Mouse (Mus musculus): ENCODE measurements around the gene Slc7a8. TPM values are rescaled to one million over a fixed set of nuclear protein-coding genes. Genes with fewer than 3 reads are reported as not detected.

The Slc7a8 gene
- polyA plus RNA-seq, 1 experiment from 2014 or later: 5.0 TPM

DNA sequence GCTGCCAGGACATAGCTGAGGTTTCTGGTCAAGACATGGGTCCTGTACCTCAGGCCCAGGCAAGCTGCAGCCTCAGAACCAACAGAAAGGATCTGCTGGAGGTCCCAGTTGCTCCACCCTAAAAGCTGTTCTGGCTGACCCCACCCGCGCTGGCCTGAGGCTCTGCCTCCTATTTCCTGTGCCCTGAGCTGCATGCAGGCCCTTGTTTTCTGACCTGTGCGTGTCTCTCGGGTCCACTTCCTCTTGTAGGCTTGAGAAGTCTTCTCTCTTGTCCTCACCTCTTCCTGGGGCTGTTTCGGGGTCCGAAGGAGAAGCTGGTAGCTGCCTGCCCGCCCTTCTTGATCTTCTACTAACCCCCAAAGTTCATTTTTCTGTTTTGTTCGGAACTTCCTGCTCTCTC is 68.9 kb downstream of the Slc7a8 start:
- no peaks in the 10 kb centered on the region for H3K9me3 ChIP-seq (ENCODE audit: control insufficient read depth, low read length)
- WGBS: 53% methylated on average over 8 of the region's 8 CpGs
- H3K4me3 ChIP-seq (ENCODE audit: control insufficient read depth in 1 of 2, insufficient read depth in 1 of 2, low read depth in 1 of 2, low read length in 2 of 2): no peak overlapping the region
- ATAC-seq (ENCODE audit: insufficient number of reproducible peaks, insufficient read depth, low FRiP score, low read depth): no peak
- H3K27ac ChIP-seq (replicated peaks in 1 of 2; ENCODE audit: control insufficient read depth in 1 of 2, insufficient read depth in 1 of 2, low read depth in 2 of 2, low read length in 2 of 2): no peak overlapping the region
- no peaks in the 10 kb centered on the region for H3K27me3 ChIP-seq (ENCODE audit: control insufficient read depth, insufficient read depth, low read length)
- peaks cover 6 to 12% of the 10 kb centered on the region in 2 experiments; a peak in 3 of 4 replicates for H3K4me1 ChIP-seq (ENCODE audit: control insufficient read depth in 2 of 2, insufficient read depth in 2 of 2, low read length in 2 of 2)
- H3K9ac ChIP-seq (ENCODE audit: low read length): no peak overlapping the region
- no peak overlapping the region for H3K4me2 ChIP-seq (ENCODE audit: low read length)
- H3K36me3 ChIP-seq (ENCODE audit: control insufficient read depth, insufficient read depth, low read length): no peaks in the 10 kb centered on the region

DNA sequence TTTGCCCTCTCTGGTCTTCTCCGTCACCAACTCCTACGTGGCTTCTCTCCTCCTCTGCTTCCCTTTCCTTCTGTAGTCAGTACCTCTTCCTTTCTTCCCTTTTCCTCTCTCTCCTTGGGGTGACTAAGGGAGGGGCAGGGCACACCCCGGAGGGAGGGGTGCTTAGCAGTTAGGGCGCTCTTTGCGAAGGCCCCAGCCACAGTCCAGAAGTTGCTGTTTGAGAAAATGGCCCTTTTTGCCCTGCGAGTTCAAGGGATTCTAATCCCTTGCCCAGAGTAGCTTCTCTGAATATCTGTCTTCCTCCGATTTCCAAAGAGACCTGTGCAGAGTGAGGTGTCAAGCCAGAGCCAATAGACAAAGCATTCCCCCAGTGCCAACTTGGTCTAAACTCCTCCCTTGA is 69.7 kb downstream of the Slc7a8 start, which contains the start of gene Cebpe:
Gene Cebpe (minus strand): TSS at position 101 of the 400 bp plus-strand sequence.
- Histone ChIP-seq H3K36me3 (ENCODE audit: control insufficient read depth, insufficient read depth, low read length) (no peaks in the 10 kb centered on the region), H3K9me3 (ENCODE audit: control insufficient read depth, low read length) (no peaks in the 10 kb centered on the region), H3K9ac (ENCODE audit: low read length) (no peak within 1 kb of the TSS), H3K4me3 (ENCODE audit: control insufficient read depth in 1 of 2, insufficient read depth in 1 of 2, low read depth in 1 of 2, low read length in 2 of 2) (no peak within 1 kb of the TSS), H3K27ac (replicated peaks in 1 of 2; ENCODE audit: control insufficient read depth in 1 of 2, insufficient read depth in 1 of 2, low read depth in 2 of 2, low read length in 2 of 2) (no peak within 1 kb of the TSS), H3K4me1 (ENCODE audit: control insufficient read depth in 2 of 2, insufficient read depth in 2 of 2, low read length in 2 of 2) (peaks cover 12 to 19% of the 10 kb centered on the region in 2 experiments), H3K4me2 (ENCODE audit: low read length) (no peak within 1 kb of the TSS), H3K27me3 (ENCODE audit: control insufficient read depth, insufficient read depth, low read length) (no peaks in the 10 kb centered on the region)
- no peak for ATAC-seq (ENCODE audit: insufficient number of reproducible peaks, insufficient read depth, low FRiP score, low read depth)
- WGBS: 82% methylated on average over 7 of the region's 7 CpGs

- no peak for ATAC-seq (ENCODE audit: insufficient number of reproducible peaks, insufficient read depth, low FRiP score, low read depth)
- Histone ChIP-seq H3K9ac (ENCODE audit: low read length) (no peak overlapping the region), H3K9me3 (ENCODE audit: control insufficient read depth, low read length) (no peaks in the 10 kb centered on the region), H3K4me1 (ENCODE audit: control insufficient read depth in 2 of 2, insufficient read depth in 2 of 2, low read length in 2 of 2) (peaks cover 24 to 25% of the 10 kb centered on the region in 2 experiments), H3K27ac (replicated peaks in 1 of 2; ENCODE audit: control insufficient read depth in 1 of 2, insufficient read depth in 1 of 2, low read depth in 2 of 2, low read length in 2 of 2) (no peak overlapping the region), H3K4me3 (ENCODE audit: control insufficient read depth in 1 of 2, insufficient read depth in 1 of 2, low read depth in 1 of 2, low read length in 2 of 2) (no peak overlapping the region), H3K36me3 (ENCODE audit: control insufficient read depth, insufficient read depth, low read length) (no peaks in the 10 kb centered on the region), H3K27me3 (ENCODE audit: control insufficient read depth, insufficient read depth, low read length) (no peaks in the 10 kb centered on the region), H3K4me2 (ENCODE audit: low read length) (no peak overlapping the region)
- 67% methylated on average over 9 of the region's 9 CpGs for WGBS
Observed at GRCm38 (mm10) chr14:54709054-54709453, 72.7 kb downstream of the Slc7a8 start.

- Histone ChIP-seq H3K4me2 (ENCODE audit: low read length) (peak overlapping the region; percentile 35; the same call in 1 of the 2 replicates), H3K27ac (replicated peaks in 1 of 2; ENCODE audit: control insufficient read depth in 1 of 2, insufficient read depth in 1 of 2, low read depth in 2 of 2, low read length in 2 of 2) (peak overlapping the region; percentile 29 to 49; a peak in 3 of 4 replicates)
- 21% methylated on average over 16 of the region's 17 CpGs for WGBS
Observed at GRCm38 (mm10) chr14:54706589-54707320, 75.0 kb downstream of the Slc7a8 start.

GRCm38 (mm10) chr14:54705844-54706243 is 75.9 kb downstream of the Slc7a8 start:
- no peak overlapping the region for H3K4me3 ChIP-seq (ENCODE audit: control insufficient read depth in 1 of 2, insufficient read depth in 1 of 2, low read depth in 1 of 2, low read length in 2 of 2)
- no peaks in the 10 kb centered on the region for H3K27me3 ChIP-seq (ENCODE audit: control insufficient read depth, insufficient read depth, low read length)
- H3K27ac ChIP-seq (replicated peaks in 1 of 2; ENCODE audit: control insufficient read depth in 1 of 2, insufficient read depth in 1 of 2, low read depth in 2 of 2, low read length in 2 of 2): no peak overlapping the region
- H3K9me3 ChIP-seq (ENCODE audit: control insufficient read depth, low read length): no peaks in the 10 kb centered on the region
- peak; percentile 41; the same call in 1 of the 2 replicates for ATAC-seq (ENCODE audit: insufficient number of reproducible peaks, insufficient read depth, low FRiP score, low read depth)
- peaks cover 20 to 25% of the 10 kb centered on the region in 2 experiments for H3K4me1 ChIP-seq (ENCODE audit: control insufficient read depth in 2 of 2, insufficient read depth in 2 of 2, low read length in 2 of 2)
- H3K9ac ChIP-seq (ENCODE audit: low read length): no peak overlapping the region
- no peaks in the 10 kb centered on the region for H3K36me3 ChIP-seq (ENCODE audit: control insufficient read depth, insufficient read depth, low read length)
- WGBS: 17% methylated on average over 5 of the region's 5 CpGs
- H3K4me2 ChIP-seq (ENCODE audit: low read length): peak overlapping the region; percentile 19; the same call in 1 of the 2 replicates

More at GRCm38 (mm10) chr14:54706589-54707320, 75.0 kb downstream of the Slc7a8 start:
- Histone ChIP-seq H3K27me3 (ENCODE audit: control insufficient read depth, insufficient read depth, low read length) (no peaks in the 10 kb centered on the region), H3K4me1 (ENCODE audit: control insufficient read depth in 2 of 2, insufficient read depth in 2 of 2, low read length in 2 of 2) (peaks cover 20 to 22% of the 10 kb centered on the region in 2 experiments), H3K4me3 (ENCODE audit: control insufficient read depth in 1 of 2, insufficient read depth in 1 of 2, low read depth in 1 of 2, low read length in 2 of 2) (no peak overlapping the region), H3K9ac (ENCODE audit: low read length) (peak overlapping the region; percentile 47; the same call in 1 of the 2 replicates), H3K9me3 (ENCODE audit: control insufficient read depth, low read length) (no peaks in the 10 kb centered on the region), H3K36me3 (ENCODE audit: control insufficient read depth, insufficient read depth, low read length) (no peaks in the 10 kb centered on the region)
- no peak for ATAC-seq (ENCODE audit: insufficient number of reproducible peaks, insufficient read depth, low FRiP score, low read depth)

- ATAC-seq (ENCODE audit: insufficient number of reproducible peaks, insufficient read depth, low FRiP score, low read depth): no peak
- no peak overlapping the region for H3K4me3 ChIP-seq (ENCODE audit: control insufficient read depth in 1 of 2, insufficient read depth in 1 of 2, low read depth in 1 of 2, low read length in 2 of 2)
- WGBS: 52% methylated on average over 10 of the region's 10 CpGs
- H3K4me2 ChIP-seq (ENCODE audit: low read length): no peak overlapping the region
- H3K9ac ChIP-seq (ENCODE audit: low read length): no peak overlapping the region
- no peaks in the 10 kb centered on the region for H3K36me3 ChIP-seq (ENCODE audit: control insufficient read depth, insufficient read depth, low read length)
- H3K9me3 ChIP-seq (ENCODE audit: control insufficient read depth, low read length): no peaks in the 10 kb centered on the region
- H3K27ac ChIP-seq (replicated peaks in 1 of 2; ENCODE audit: control insufficient read depth in 1 of 2, insufficient read depth in 1 of 2, low read depth in 2 of 2, low read length in 2 of 2): no peak overlapping the region
- peaks cover 20 to 30% of the 10 kb centered on the region in 2 experiments for H3K4me1 ChIP-seq (ENCODE audit: control insufficient read depth in 2 of 2, insufficient read depth in 2 of 2, low read length in 2 of 2)
- H3K27me3 ChIP-seq (ENCODE audit: control insufficient read depth, insufficient read depth, low read length): no peaks in the 10 kb centered on the region
Observed at GRCm38 (mm10) chr14:54703207-54703606, 78.5 kb downstream of the Slc7a8 start.

DNA sequence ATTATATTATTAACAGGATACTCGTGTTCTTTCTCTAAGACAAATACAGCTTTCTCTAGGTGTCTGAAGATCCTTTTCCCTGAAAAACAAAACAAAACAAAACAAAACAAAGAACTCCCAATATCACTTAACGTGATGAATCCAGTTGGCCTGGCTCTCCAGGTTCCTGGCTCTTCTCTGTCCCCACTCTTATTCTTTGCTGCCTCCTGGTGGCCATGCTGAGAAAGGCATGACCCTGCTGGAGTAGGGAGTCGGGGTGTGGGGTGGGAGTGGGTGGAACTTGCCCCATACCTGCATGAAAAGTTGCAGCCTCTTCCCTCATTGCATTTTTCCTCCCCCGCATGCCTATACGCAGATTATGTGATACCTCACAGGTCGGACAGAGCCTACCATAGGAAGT is 80.4 kb downstream of the Slc7a8 start:
- Histone ChIP-seq H3K27me3 (ENCODE audit: control insufficient read depth, insufficient read depth, low read length) (no peaks in the 10 kb centered on the region), H3K9me3 (ENCODE audit: control insufficient read depth, low read length) (no peaks in the 10 kb centered on the region), H3K36me3 (ENCODE audit: control insufficient read depth, insufficient read depth, low read length) (no peaks in the 10 kb centered on the region), H3K27ac (replicated peaks in 1 of 2; ENCODE audit: control insufficient read depth in 1 of 2, insufficient read depth in 1 of 2, low read depth in 2 of 2, low read length in 2 of 2) (no peak overlapping the region), H3K4me1 (ENCODE audit: control insufficient read depth in 2 of 2, insufficient read depth in 2 of 2, low read length in 2 of 2) (peaks cover 7 to 16% of the 10 kb centered on the region in 2 experiments), H3K4me2 (ENCODE audit: low read length) (0 out of 2 replicates have a peak overlapping the region, but pooled peaks have one; percentile 3), H3K9ac (ENCODE audit: low read length) (no peak overlapping the region), H3K4me3 (ENCODE audit: control insufficient read depth in 1 of 2, insufficient read depth in 1 of 2, low read depth in 1 of 2, low read length in 2 of 2) (no peak overlapping the region)
- no peak for ATAC-seq (ENCODE audit: insufficient number of reproducible peaks, insufficient read depth, low FRiP score, low read depth)
- WGBS: 9% methylated on average over 6 of the region's 6 CpGs
